ENCODE assay signal across 8 mouse cellular contexts in the genomic region with DNA sequence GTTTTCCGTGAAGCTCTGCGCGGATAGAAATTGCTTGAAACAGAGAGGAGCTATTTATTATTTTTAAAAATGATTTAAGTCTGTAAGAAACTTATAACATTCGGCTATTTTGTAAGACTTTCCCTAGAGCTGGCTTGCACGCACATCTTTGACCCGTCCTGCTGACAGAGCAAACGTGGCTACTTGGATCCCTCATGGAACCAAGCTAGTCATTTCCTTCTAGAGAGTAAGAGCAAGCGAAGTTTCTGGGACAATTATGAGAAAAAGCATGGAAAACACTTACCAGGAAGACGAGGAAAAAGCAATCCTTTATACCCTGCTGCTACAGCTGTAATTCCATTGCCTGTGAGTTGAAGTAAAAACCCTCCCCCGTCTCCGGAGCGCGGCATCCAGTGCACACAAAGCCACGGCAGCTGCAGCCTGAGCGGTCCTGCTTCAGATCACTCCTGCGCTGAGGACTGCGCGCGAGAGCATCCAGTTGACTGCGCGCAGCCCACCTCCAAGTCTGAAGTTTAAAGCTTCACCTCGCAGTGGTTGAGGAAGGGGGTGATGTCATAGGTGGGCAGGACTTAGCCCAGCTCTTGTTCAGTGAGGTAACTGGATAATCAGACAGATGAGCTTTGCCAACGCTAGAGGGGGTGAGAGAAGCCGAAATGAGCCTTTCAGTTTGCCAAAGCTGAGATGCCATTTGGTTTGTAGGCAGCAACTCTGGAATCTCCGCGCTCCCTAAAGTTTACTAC. TPM values are rescaled to one million over a fixed set of nuclear protein-coding genes. Genes with fewer than 3 reads are reported as not detected.
DNase-seq lines count a peak whose midpoint lies in the region; ATAC-seq and TF ChIP-seq lines count a peak whose summit lies in the region.

A gene (minus strand): TSS at position 507 of the 740 bp plus-strand sequence.

- peak within 1 kb of the TSS; percentile 76 for H3K4me3 ChIP-seq in heart, embryonic 13.5 days
- peak within 1 kb of the TSS; percentile 49 for H3K4me3 ChIP-seq in kidney, postnatal 0 days (replicated peaks; ENCODE audit: low read depth, low read length)
- H3K4me3 ChIP-seq in midbrain, postnatal 0 days (ENCODE audit: low read depth, low read length) = peak within 1 kb of the TSS; percentile 53
- H3K4me3 ChIP-seq in testis, adult 2 months (ENCODE audit: control insufficient read depth, low read depth, low read length) = peak within 1 kb of the TSS; percentile 55

- 0 out of 2 replicates have a peak, but pooled peaks have one; percentile 29 for TF ChIP-seq POLR2A in testis, adult 2 months (IDR thresholded peaks at IDR 0.05; ENCODE audit: control insufficient read depth, low read depth, low read length)

- peak within 1 kb of the TSS; percentile 75 for H3K4me2 ChIP-seq in heart, embryonic 13.5 days
- peak within 1 kb of the TSS; percentile 63 for H3K4me2 ChIP-seq in kidney, postnatal 0 days (ENCODE audit: low read length)
- peak within 1 kb of the TSS; percentile 62 for H3K4me2 ChIP-seq in midbrain, postnatal 0 days (ENCODE audit: low read depth, low read length, poor library complexity, severe bottlenecking)

- H3K9me3 ChIP-seq in heart, embryonic 13.5 days = no peaks in the 10 kb centered on the region
- no peaks in the 10 kb centered on the region for H3K9me3 ChIP-seq in kidney, postnatal 0 days (replicated peaks; ENCODE audit: low read length)
- H3K9me3 ChIP-seq in midbrain, postnatal 0 days (ENCODE audit: low read length) = no peaks in the 10 kb centered on the region

- H3K27ac ChIP-seq in heart, embryonic 13.5 days (replicated peaks) = peak within 1 kb of the TSS; percentile 79
- 0 out of 2 replicates have a peak within 1 kb of the TSS, but pooled peaks have one; percentile 37 for H3K27ac ChIP-seq in kidney, postnatal 0 days
- peak within 1 kb of the TSS; percentile 81 for H3K27ac ChIP-seq in midbrain, postnatal 0 days (ENCODE audit: low read depth, low read length)
- no peak within 1 kb of the TSS for H3K27ac ChIP-seq in testis, adult 2 months (ENCODE audit: control insufficient read depth, insufficient read depth, low read depth, low read length)

- ATAC-seq in heart, embryonic 13.5 days (ENCODE audit: extremely low read depth, insufficient number of reproducible peaks, low FRiP score, low TSS enrichment) = peak; percentile 84; the same call in 1 of the 2 replicates
- ATAC-seq in kidney, postnatal 0 days (replicated peaks; ENCODE audit: low FRiP score, low read depth) = peak; percentile 99
- ATAC-seq in midbrain, postnatal 0 days (ENCODE audit: low FRiP score) = peak; percentile 96

- peak within 1 kb of the TSS; percentile 86 for H3K9ac ChIP-seq in heart, embryonic 13.5 days
- peak within 1 kb of the TSS; percentile 52 for H3K9ac ChIP-seq in kidney, postnatal 0 days (ENCODE audit: low read depth, low read length)
- H3K9ac ChIP-seq in midbrain, postnatal 0 days (replicated peaks; ENCODE audit: low read length, poor library complexity, severe bottlenecking) = peak within 1 kb of the TSS; percentile 50

- H3K4me1 ChIP-seq in heart, embryonic 13.5 days = peaks cover 23% of the 10 kb centered on the region
- peaks cover 3% of the 10 kb centered on the region; the same call in 1 of the 2 replicates for H3K4me1 ChIP-seq in kidney, postnatal 0 days (replicated peaks; ENCODE audit: insufficient read depth, low read length)
- H3K4me1 ChIP-seq in midbrain, postnatal 0 days (ENCODE audit: insufficient read depth, low read length) = peaks cover 4% of the 10 kb centered on the region; the same call in 1 of the 2 replicates
- H3K4me1 ChIP-seq in testis, adult 2 months (ENCODE audit: control insufficient read depth, insufficient read depth, low read length) = peaks cover 11% of the 10 kb centered on the region

- peak; percentile 91 for TF ChIP-seq CTCF in kidney, postnatal 0 days (IDR thresholded peaks at IDR 0.05; ENCODE audit: low read depth)
- peak; percentile 93 for TF ChIP-seq CTCF in midbrain, postnatal 0 days (IDR thresholded peaks at IDR 0.05)
- TF ChIP-seq CTCF in testis, adult 2 months (IDR thresholded peaks at IDR 0.05; ENCODE audit: control insufficient read depth, insufficient read depth, insufficient replicate concordance, low read depth, low read length) = no peak

- WGBS in heart, embryonic 13.5 days = under 1% methylated on average over 26 of the region's 26 CpGs
- under 1% methylated on average over 26 of the region's 26 CpGs for WGBS in kidney, postnatal 0 days
- under 1% methylated on average over 26 of the region's 26 CpGs for WGBS in midbrain, postnatal 0 days

- 0 out of 2 replicates have a peak, but pooled peaks cover 2% of the 10 kb centered on the region for H3K27me3 ChIP-seq in heart, embryonic 13.5 days (replicated peaks)
- H3K27me3 ChIP-seq in kidney, postnatal 0 days (ENCODE audit: insufficient read depth, low read length) = no peaks in the 10 kb centered on the region
- H3K27me3 ChIP-seq in midbrain, postnatal 0 days (ENCODE audit: insufficient read depth, low read length) = no peaks in the 10 kb centered on the region
- no peaks in the 10 kb centered on the region for H3K27me3 ChIP-seq in testis, adult 2 months (ENCODE audit: control insufficient read depth, insufficient read depth, low read length)

- DNase-seq in 3134 (ENCODE audit: extremely low read depth, insufficient read length, low spot score) (peak; percentile 84), liver (peak; percentile 76)
- peak; percentile 92 for DNase-seq in brain, embryonic 18.5 days (ENCODE audit: low read depth, low spot score)
- peak; percentile 87 for DNase-seq in fibroblast of lung, adult 2 months (ENCODE audit: low read depth)
- peak; percentile 97 for DNase-seq in kidney, postnatal 0 days (ENCODE audit: low spot score)
- DNase-seq in midbrain, postnatal 0 days (ENCODE audit: low spot score) = peak; percentile 98

- H3K36me3 ChIP-seq in heart, embryonic 13.5 days = no peaks in the 10 kb centered on the region
- no peaks in the 10 kb centered on the region for H3K36me3 ChIP-seq in kidney, postnatal 0 days (ENCODE audit: insufficient read depth, low read length)
- H3K36me3 ChIP-seq in midbrain, postnatal 0 days (ENCODE audit: insufficient read depth, low read length) = no peaks in the 10 kb centered on the region
- H3K36me3 ChIP-seq in testis, adult 2 months (ENCODE audit: control insufficient read depth, insufficient read depth, low read length) = no peaks in the 10 kb centered on the region

RNA-seq across cellular contexts. Expression of the gene that starts here (rescaled TPM):
- polyA plus RNA-seq in heart, embryonic 13.5 days (2015; fragmentation: Nextera tagmentation; extraction: Ambion mirVana) = 22.0 and 22.6 TPM in 2 replicates
- polyA plus RNA-seq in kidney, postnatal 0 days (2015; fragmentation: Nextera tagmentation; extraction: Ambion mirVana) = 17.3 and 18.2 TPM in 2 replicates
- total RNA-seq in midbrain, postnatal 0 days (2014; rRNA removed) = 33.3 and 33.6 TPM in 2 replicates
- polyA plus RNA-seq in midbrain, postnatal 0 days (2015; fragmentation: Nextera tagmentation; extraction: Ambion mirVana) = 22.9 and 25.3 TPM in 2 replicates
- polyA plus RNA-seq in testis, adult 2 months (2012; rRNA removed) = 0.40 and 0.51 TPM in 2 replicates

Comparison
In these comparisons a context has a peak if more than half of its experiments do, and no peak if none do; other contexts are left out.
1. RNA of the gene that starts here (polyA plus RNA-seq): 22.9 to 25.3 TPM in midbrain, postnatal 0 days, 22.0 to 22.6 TPM in heart, embryonic 13.5 days and 17.3 to 18.2 TPM in kidney, postnatal 0 days; 0.40 to 0.51 TPM in testis, adult 2 months; every median in the first group is over 10 times any median in the second.
2. Peak in every context shown above with its lines, with median percentiles within 50 percentile points of each other: DNase-seq, ATAC-seq, H3K4me2 ChIP-seq, H3K4me3 ChIP-seq and H3K9ac ChIP-seq.